14 mouse cellular contexts compared by ENCODE assay signal in the genomic region with DNA sequence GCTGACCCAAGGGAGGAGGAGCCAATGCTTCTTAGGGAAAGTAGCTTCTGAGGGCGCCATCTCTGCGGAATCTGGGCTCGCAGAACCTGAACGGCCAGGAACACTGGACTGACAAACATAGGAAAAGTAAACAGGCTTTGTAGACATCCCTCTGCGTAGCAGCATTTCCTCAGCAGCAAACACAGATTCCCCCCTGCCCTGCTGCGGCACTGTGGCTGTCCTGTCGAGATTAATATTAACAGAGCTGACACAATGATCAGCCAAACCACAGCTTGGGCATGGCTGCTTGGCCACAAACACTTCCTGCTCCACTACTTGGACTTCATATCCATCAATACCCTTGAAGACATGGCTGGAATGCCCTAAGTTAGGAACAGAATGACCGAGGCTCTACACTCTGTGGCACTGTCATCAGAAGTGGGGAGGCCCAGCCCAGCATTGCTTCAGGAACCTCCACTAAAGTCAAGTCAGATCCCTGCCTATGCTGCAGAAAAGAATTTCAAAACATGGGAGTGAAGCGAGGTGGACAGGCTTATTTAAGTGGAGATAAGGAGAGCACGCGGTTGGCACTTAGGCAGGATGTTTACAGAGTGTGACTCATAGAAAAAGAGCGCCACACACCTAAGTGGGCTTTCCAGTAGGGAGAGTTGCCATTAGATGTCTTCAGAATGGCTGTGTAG. TPM values are rescaled to one million over a fixed set of nuclear protein-coding genes. Genes with fewer than 3 reads are reported as not detected.
DNase-seq lines count a peak whose midpoint lies in the region; ATAC-seq and TF ChIP-seq lines count a peak whose summit lies in the region.
"Had no signal": no experiment of that assay in that cellular context is flagged by ENCODE, and none has a peak within 500 bp of the region (broad histone marks: within the 10 kb centered on the region; RNA-seq: fewer than 3 reads in every experiment).

No protein-coding gene starts in this region.

- TF ChIP-seq EP300 in heart, postnatal 0 days (IDR thresholded peaks at IDR 0.05; ENCODE audit: low read depth): no peak

- no peak overlapping the region for H3K4me3 ChIP-seq in heart, postnatal 0 days (ENCODE audit: low read depth, low read length)
- no peak overlapping the region for H3K4me3 ChIP-seq in intestine, embryonic 14.5 days (ENCODE audit: low read depth, low read length)
- H3K4me3 ChIP-seq: forebrain, embryonic 13.5 days; hindbrain, embryonic 10.5 days; midbrain, embryonic 13.5 days had no signal

- peak overlapping the region; percentile 76 for H3K27ac ChIP-seq in heart, postnatal 0 days (ENCODE audit: low read depth)
- peak overlapping the region; percentile 5; the same call in 1 of the 2 replicates for H3K27ac ChIP-seq in intestine, embryonic 14.5 days (ENCODE audit: low read depth)
- H3K27ac ChIP-seq: forebrain, embryonic 13.5 days; hindbrain, embryonic 10.5 days; midbrain, embryonic 13.5 days had no signal

- DNase-seq in heart, postnatal 0 days (ENCODE audit: low spot score): peak; percentile 62
- DNase-seq in heart, adult 18-20 months: no peak
- peak; percentile 60 for DNase-seq in intestine, embryonic 14.5 days (ENCODE audit: low spot score)
- peak; percentile 60 to 69 for DNase-seq in kidney, postnatal 36 days
- DNase-seq in thymus, postnatal 25 days: no peak
- DNase-seq in adrenal gland, adult 8-10 months: no peak
- DNase-seq in ovary, postnatal 14 days (ENCODE audit: low spot score): no peak
- DNase-seq: embryo, embryonic 11 days had no signal

- H3K9me3 ChIP-seq in heart, postnatal 0 days (replicated peaks; ENCODE audit: control insufficient read depth, low read length): no peaks in the 10 kb centered on the region
- no peaks in the 10 kb centered on the region for H3K9me3 ChIP-seq in intestine, embryonic 14.5 days (ENCODE audit: control insufficient read depth, low read length)
- H3K9me3 ChIP-seq: midbrain, embryonic 13.5 days had no signal

- 42% methylated on average over 12 of the region's 12 CpGs for WGBS in heart, postnatal 0 days
- WGBS in intestine, embryonic 14.5 days: 43% methylated on average over 12 of the region's 12 CpGs

- TF ChIP-seq CTCF in heart, postnatal 0 days (IDR thresholded peaks at IDR 0.05; ENCODE audit: low read depth): no peak

- H3K4me1 ChIP-seq in heart, postnatal 0 days (ENCODE audit: control insufficient read depth, insufficient read depth): peaks cover 5% of the 10 kb centered on the region
- H3K4me1 ChIP-seq in intestine, embryonic 14.5 days (replicated peaks; ENCODE audit: control insufficient read depth, insufficient read depth, low read length): no peaks in the 10 kb centered on the region
- H3K4me1 ChIP-seq: forebrain, embryonic 13.5 days; hindbrain, embryonic 10.5 days; midbrain, embryonic 13.5 days had no signal

- no peak overlapping the region for H3K4me2 ChIP-seq in heart, postnatal 0 days (ENCODE audit: low read depth, low read length)
- no peak overlapping the region for H3K4me2 ChIP-seq in intestine, embryonic 14.5 days (ENCODE audit: low read length)
- H3K4me2 ChIP-seq: forebrain, embryonic 13.5 days; midbrain, embryonic 13.5 days had no signal

- H3K9ac ChIP-seq in heart, postnatal 0 days (replicated peaks; ENCODE audit: low read depth, low read length): no peak overlapping the region
- H3K9ac ChIP-seq in intestine, embryonic 14.5 days (ENCODE audit: low read length): no peak overlapping the region
- H3K9ac ChIP-seq: forebrain, embryonic 13.5 days; midbrain, embryonic 13.5 days had no signal

- no peaks in the 10 kb centered on the region for H3K36me3 ChIP-seq in heart, postnatal 0 days (replicated peaks; ENCODE audit: control insufficient read depth, insufficient read depth, low read length)
- H3K36me3 ChIP-seq in intestine, embryonic 14.5 days (ENCODE audit: control insufficient read depth, insufficient read depth, low read length): no peaks in the 10 kb centered on the region
- H3K36me3 ChIP-seq: hindbrain, embryonic 10.5 days; midbrain, embryonic 13.5 days had no signal

- no peaks in the 10 kb centered on the region for H3K27me3 ChIP-seq in heart, postnatal 0 days (ENCODE audit: control insufficient read depth, insufficient read depth, low read length)
- H3K27me3 ChIP-seq in intestine, embryonic 14.5 days (replicated peaks; ENCODE audit: control insufficient read depth, insufficient read depth, low read length): no peaks in the 10 kb centered on the region
- H3K27me3 ChIP-seq: forebrain, embryonic 13.5 days; midbrain, embryonic 13.5 days had no signal

- ATAC-seq in heart, postnatal 0 days (ENCODE audit: insufficient read depth, low read depth): peak; percentile 82; the same call in 1 of the 2 replicates
- peak; percentile 80 for ATAC-seq in intestine, embryonic 14.5 days (replicated peaks; ENCODE audit: low FRiP score, low TSS enrichment, low read depth)
- peak; percentile 59 for ATAC-seq in megakaryocyte-erythroid progenitor cell, adult 5-6 weeks (replicated peaks; ENCODE audit: low FRiP score, low TSS enrichment, poor library complexity, severe bottlenecking)
- ATAC-seq: activated CD4-positive, CD25-positive, alpha-beta regulatory T cell, adult 4 months; forebrain, embryonic 13.5 days; midbrain, embryonic 13.5 days had no signal

RNA-seq across cellular contexts. Expression of a gene that starts 11.3 kb away (rescaled TPM):
- 0.84 and 1.7 TPM in 2 replicates for total RNA-seq in heart, postnatal 0 days (2014; rRNA removed; ENCODE audit: low replicate concordance)
- 0.33 and 0.55 TPM in 2 replicates for polyA plus RNA-seq in heart, postnatal 0 days (2015; fragmentation: Nextera tagmentation; extraction: Ambion mirVana)
- total RNA-seq in heart, adult 18-20 months (2021): not detected
- polyA plus RNA-seq in intestine, embryonic 14.5 days (2014; fragmentation: Nextera tagmentation; extraction: Ambion mirVana): 0.12 TPM in 1 of 2 replicates, not detected in the other
- not detected in 2 replicates for total RNA-seq in megakaryocyte-erythroid progenitor cell, adult 5-6 weeks (2014; fragmentation: Nextera tagmentation)
- not detected in 2 replicates for total RNA-seq in megakaryocyte-erythroid progenitor cell, adult 5-6 weeks (2017)
- total RNA-seq in adrenal gland, adult 8-10 months (2022): not detected
- total RNA-seq: left cerebral cortex, postnatal 10 days had no signal
- polyA plus RNA-seq: activated CD4-positive, CD25-positive, alpha-beta regulatory T cell, adult 4 months; forebrain, embryonic 13.5 days; hindbrain, embryonic 10.5 days; midbrain, embryonic 13.5 days had no signal

RNA-seq across cellular contexts. Expression of a gene that starts 51.9 kb away (rescaled TPM):
- total RNA-seq in heart, postnatal 0 days (2014; rRNA removed; ENCODE audit: low replicate concordance): 50.9 and 59.9 TPM in 2 replicates
- 15.8 and 16.9 TPM in 2 replicates for polyA plus RNA-seq in heart, postnatal 0 days (2015; fragmentation: Nextera tagmentation; extraction: Ambion mirVana)
- total RNA-seq in heart, adult 18-20 months (2021): 10 to 100 TPM; 15.9 to 16.1 TPM
- polyA plus RNA-seq in intestine, embryonic 14.5 days (2014; fragmentation: Nextera tagmentation; extraction: Ambion mirVana): 56.2 and 58.0 TPM in 2 replicates
- 66.8 and 72.5 TPM in 2 replicates for total RNA-seq in megakaryocyte-erythroid progenitor cell, adult 5-6 weeks (2014; fragmentation: Nextera tagmentation)
- 121 and 147 TPM in 2 replicates for total RNA-seq in megakaryocyte-erythroid progenitor cell, adult 5-6 weeks (2017)
- total RNA-seq in adrenal gland, adult 8-10 months (2022): 10 to 100 TPM; 31.1 to 39.0 (median 34.4) TPM

RNA-seq across cellular contexts. Expression of a gene that starts 54.0 kb away (rescaled TPM):
- total RNA-seq in heart, postnatal 0 days (2014; rRNA removed; ENCODE audit: low replicate concordance): 7.3 and 12.0 TPM in 2 replicates
- 11.9 and 12.9 TPM in 2 replicates for polyA plus RNA-seq in heart, postnatal 0 days (2015; fragmentation: Nextera tagmentation; extraction: Ambion mirVana)
- 1 to 10 TPM; 8.4 to 8.5 TPM for total RNA-seq in heart, adult 18-20 months (2021)
- 25.0 and 27.6 TPM in 2 replicates for polyA plus RNA-seq in intestine, embryonic 14.5 days (2014; fragmentation: Nextera tagmentation; extraction: Ambion mirVana)
- 28.5 and 31.0 TPM in 2 replicates for total RNA-seq in megakaryocyte-erythroid progenitor cell, adult 5-6 weeks (2014; fragmentation: Nextera tagmentation)
- 15.2 and 16.6 TPM in 2 replicates for total RNA-seq in megakaryocyte-erythroid progenitor cell, adult 5-6 weeks (2017)
- 10 to 100 TPM; 23.9 to 36.8 (median 29.1) TPM for total RNA-seq in adrenal gland, adult 8-10 months (2022)

RNA-seq across cellular contexts. Expression of a gene that starts 57.7 kb away (rescaled TPM):
- 4.5 and 14.7 TPM in 2 replicates for total RNA-seq in heart, postnatal 0 days (2014; rRNA removed; ENCODE audit: low replicate concordance)
- polyA plus RNA-seq in heart, postnatal 0 days (2015; fragmentation: Nextera tagmentation; extraction: Ambion mirVana): 7.1 and 8.6 TPM in 2 replicates
- 1 to 10 TPM; 8.3 to 9.1 TPM for total RNA-seq in heart, adult 18-20 months (2021)
- 7.3 and 8.7 TPM in 2 replicates for polyA plus RNA-seq in intestine, embryonic 14.5 days (2014; fragmentation: Nextera tagmentation; extraction: Ambion mirVana)
- total RNA-seq in megakaryocyte-erythroid progenitor cell, adult 5-6 weeks (2014; fragmentation: Nextera tagmentation): not detected in 2 replicates
- 0.91 TPM in 1 of 2 replicates, not detected in the other for total RNA-seq in megakaryocyte-erythroid progenitor cell, adult 5-6 weeks (2017)
- 1 to 10 TPM; 1.8 to 3.9 (median 2.2) TPM for total RNA-seq in adrenal gland, adult 8-10 months (2022)
- polyA plus RNA-seq: activated CD4-positive, CD25-positive, alpha-beta regulatory T cell, adult 4 months had no signal

Comparison
In these comparisons a context has a peak if more than half of its experiments do, and no peak if none do; other contexts are left out.
1. DNase-seq: peak in heart, postnatal 0 days (single experiment), intestine, embryonic 14.5 days (single experiment) and kidney, postnatal 36 days (2 of 2); none in heart, adult 18-20 months (0 of 2), thymus, postnatal 25 days (single experiment), adrenal gland, adult 8-10 months (single experiment) and ovary, postnatal 14 days (single experiment).
2. Peak in every context shown above with its lines, with median percentiles within 50 percentile points of each other: ATAC-seq.